Mouse (Mus musculus): Measurements from ENCODE around the gene Stab2. TPM values are rescaled to one million over a fixed set of nuclear protein-coding genes. Genes with fewer than 3 reads are reported as not detected.
A peak's percentile ranks its signal among the peaks of the same experiment; 100 is the strongest.

Stab2 gene
- polyA plus RNA-seq, 1 experiment from 2014 or later = 0.06 TPM

DNA sequence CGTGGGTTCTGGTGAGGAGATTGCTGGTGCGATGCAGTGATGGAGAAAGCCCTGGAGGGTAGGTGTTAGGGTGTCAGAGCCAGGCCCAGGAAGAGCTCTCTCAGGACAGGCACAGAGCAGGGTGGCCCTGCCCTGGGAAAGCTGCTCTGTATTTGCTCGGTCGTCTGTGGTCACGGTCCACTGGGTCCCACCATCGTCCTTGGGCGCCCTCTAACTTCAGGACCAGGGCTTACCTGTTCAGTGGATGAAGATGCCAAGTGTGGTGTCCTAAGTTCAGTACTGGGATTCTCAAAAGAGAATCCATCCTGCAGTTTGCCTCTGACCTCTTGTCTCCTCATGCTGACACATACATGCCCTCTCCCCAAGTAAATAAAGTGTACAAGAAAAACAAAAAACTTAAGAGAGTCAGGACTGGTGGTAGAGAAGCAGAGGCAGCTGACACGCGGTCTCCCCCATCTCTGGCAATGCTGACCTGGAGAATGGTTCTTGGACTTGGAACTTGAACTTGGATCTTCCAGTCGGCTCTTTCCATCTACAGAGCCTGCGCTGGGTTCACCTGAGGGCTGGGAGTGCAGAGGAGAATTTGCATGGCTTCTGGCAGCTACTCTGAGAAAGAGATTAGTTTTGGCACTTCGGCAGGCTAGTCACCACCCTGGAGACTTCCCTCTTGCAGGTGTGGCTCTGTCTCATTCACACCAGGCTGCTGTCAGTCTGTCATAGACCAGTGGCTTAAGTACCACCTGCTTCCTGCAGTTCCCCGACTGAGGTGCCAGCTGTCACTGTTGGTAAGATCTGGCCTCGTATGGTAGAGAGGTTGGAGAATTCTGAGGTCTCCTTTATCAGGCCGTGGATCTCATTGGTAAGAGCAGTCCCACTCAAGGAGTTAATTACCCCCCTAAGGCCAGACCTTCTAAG lies 179.3 kb downstream of the Stab2 start:
- 87% methylated on average over 15 of the region's 15 CpGs for WGBS
- H3K4me1 ChIP-seq (replicated peaks; ENCODE audit: control insufficient read depth, insufficient read depth, low read length) = no peaks in the 10 kb centered on the region

DNA sequence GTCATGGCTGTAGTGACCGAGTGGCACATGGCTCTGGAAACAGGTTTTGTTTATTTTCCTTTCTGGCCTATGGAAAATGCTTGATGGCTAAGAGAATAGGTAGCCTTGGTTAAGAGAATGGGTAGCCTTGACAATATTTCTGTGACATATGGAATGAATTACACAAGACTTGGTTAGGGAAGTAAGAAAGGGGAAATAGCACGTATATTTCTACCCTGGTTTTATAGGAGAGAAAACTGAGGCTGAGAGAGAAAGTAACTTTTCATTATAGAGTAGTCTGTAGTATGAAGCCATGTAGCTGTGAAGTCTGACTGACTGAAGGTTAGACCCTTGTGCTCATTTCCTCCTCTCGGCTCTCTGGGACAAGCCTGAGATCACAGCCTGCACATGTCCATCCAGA lies 180.9 kb downstream of the Stab2 start:
- no peaks in the 10 kb centered on the region for H3K4me1 ChIP-seq (replicated peaks; ENCODE audit: control insufficient read depth, insufficient read depth, low read length)
- no peaks in the 10 kb centered on the region for H3K36me3 ChIP-seq (ENCODE audit: control insufficient read depth, insufficient read depth)
- no peak overlapping the region for H3K9ac ChIP-seq (replicated peaks; ENCODE audit: low read depth, low read length)
- no peak overlapping the region for H3K27ac ChIP-seq (ENCODE audit: low read length)
- WGBS = 85% methylated on average over 3 of the region's 3 CpGs
- ATAC-seq = no peak
- no peaks in the 10 kb centered on the region for H3K9me3 ChIP-seq (ENCODE audit: control insufficient read depth, low read length)
- H3K4me3 ChIP-seq (replicated peaks; ENCODE audit: low read length) = no peak overlapping the region
- H3K27me3 ChIP-seq (replicated peaks; ENCODE audit: control insufficient read depth, insufficient read depth, low read length) = no peaks in the 10 kb centered on the region
- H3K4me2 ChIP-seq (ENCODE audit: low read length) = no peak overlapping the region

More for the DNA sequence above, 179.3 kb downstream of the Stab2 start:
- H3K27me3 ChIP-seq (replicated peaks; ENCODE audit: control insufficient read depth, insufficient read depth, low read length) = no peaks in the 10 kb centered on the region
- H3K4me3 ChIP-seq (replicated peaks; ENCODE audit: low read length) = no peak overlapping the region
- no peaks in the 10 kb centered on the region for H3K9me3 ChIP-seq (ENCODE audit: control insufficient read depth, low read length)
- no peaks in the 10 kb centered on the region for H3K36me3 ChIP-seq (ENCODE audit: control insufficient read depth, insufficient read depth)
- no peak overlapping the region for H3K4me2 ChIP-seq (ENCODE audit: low read length)
- H3K27ac ChIP-seq (ENCODE audit: low read length) = no peak overlapping the region
- ATAC-seq = no peak
- no peak overlapping the region for H3K9ac ChIP-seq (replicated peaks; ENCODE audit: low read depth, low read length)

DNA sequence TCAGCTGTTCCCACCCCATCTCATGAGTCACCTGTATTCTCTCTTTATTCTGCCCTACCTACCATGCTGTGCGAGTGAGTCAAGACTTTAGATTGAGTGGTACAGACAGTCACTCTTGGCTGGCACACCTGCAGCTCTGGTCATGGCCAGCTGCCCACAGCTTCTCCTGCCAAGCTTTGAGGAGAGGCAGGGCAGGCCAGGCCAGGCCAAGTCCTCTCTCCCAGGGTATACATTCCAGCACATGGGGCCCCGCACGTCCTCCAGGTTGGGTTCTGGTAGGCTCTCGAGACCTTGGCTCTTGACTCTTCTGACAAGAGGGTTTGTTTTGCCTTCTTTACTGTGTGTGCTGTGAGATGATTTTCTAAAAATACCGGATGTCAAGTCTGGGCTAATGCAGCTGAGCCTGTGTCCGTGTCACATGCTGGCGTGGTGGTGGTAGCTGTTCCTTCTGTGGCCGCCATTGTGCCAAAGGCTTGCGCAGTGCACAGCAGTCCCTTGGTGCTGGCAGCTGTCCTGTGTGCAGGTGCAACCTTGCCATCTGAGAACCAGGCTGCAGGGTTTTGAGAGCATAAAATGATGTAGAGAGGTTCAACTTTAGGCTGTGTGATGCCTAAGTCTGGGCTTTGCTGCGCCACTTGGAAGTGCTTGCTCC lies 181.8 kb downstream of the Stab2 start:
- Histone ChIP-seq H3K27ac (ENCODE audit: low read length) (no peak overlapping the region), H3K36me3 (ENCODE audit: control insufficient read depth, insufficient read depth) (no peaks in the 10 kb centered on the region), H3K4me1 (replicated peaks; ENCODE audit: control insufficient read depth, insufficient read depth, low read length) (no peaks in the 10 kb centered on the region), H3K4me3 (replicated peaks; ENCODE audit: low read length) (no peak overlapping the region), H3K27me3 (replicated peaks; ENCODE audit: control insufficient read depth, insufficient read depth, low read length) (no peaks in the 10 kb centered on the region), H3K9me3 (ENCODE audit: control insufficient read depth, low read length) (no peaks in the 10 kb centered on the region), H3K9ac (replicated peaks; ENCODE audit: low read depth, low read length) (no peak overlapping the region), H3K4me2 (ENCODE audit: low read length) (no peak overlapping the region)
- 87% methylated on average over 10 of the region's 10 CpGs for WGBS
- no peak for ATAC-seq

DNA sequence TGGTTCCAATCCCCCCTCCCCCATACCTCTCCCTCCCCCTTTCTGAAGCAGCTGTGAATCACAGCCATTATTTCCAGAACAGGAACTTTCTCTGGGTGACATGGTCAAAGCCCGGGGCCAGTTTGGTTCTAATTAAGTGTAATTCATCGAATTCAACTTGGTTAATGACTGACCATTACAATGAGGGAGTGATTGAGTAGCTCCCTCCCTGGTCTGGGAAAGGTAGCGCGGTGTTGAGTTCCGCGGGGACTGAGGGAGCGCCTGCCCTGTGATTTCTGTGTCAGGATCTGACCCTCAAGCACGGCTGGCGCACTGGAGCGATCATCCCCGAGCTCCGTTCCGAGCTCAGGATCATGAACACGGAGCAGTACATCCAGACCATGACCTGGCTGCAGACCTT lies 183.0 kb downstream of the Stab2 start:
- WGBS = 63% methylated on average over 14 of the region's 14 CpGs
- Histone ChIP-seq H3K27ac (ENCODE audit: low read length) (no peak overlapping the region), H3K4me2 (ENCODE audit: low read length) (no peak overlapping the region), H3K36me3 (ENCODE audit: control insufficient read depth, insufficient read depth) (0 out of 2 replicates have a peak, but pooled peaks cover 2% of the 10 kb centered on the region), H3K9ac (replicated peaks; ENCODE audit: low read depth, low read length) (no peak overlapping the region), H3K4me3 (replicated peaks; ENCODE audit: low read length) (no peak overlapping the region), H3K4me1 (replicated peaks; ENCODE audit: control insufficient read depth, insufficient read depth, low read length) (peaks cover 3% of the 10 kb centered on the region), H3K27me3 (replicated peaks; ENCODE audit: control insufficient read depth, insufficient read depth, low read length) (no peaks in the 10 kb centered on the region), H3K9me3 (ENCODE audit: control insufficient read depth, low read length) (no peaks in the 10 kb centered on the region)
- no peak for ATAC-seq

DNA sequence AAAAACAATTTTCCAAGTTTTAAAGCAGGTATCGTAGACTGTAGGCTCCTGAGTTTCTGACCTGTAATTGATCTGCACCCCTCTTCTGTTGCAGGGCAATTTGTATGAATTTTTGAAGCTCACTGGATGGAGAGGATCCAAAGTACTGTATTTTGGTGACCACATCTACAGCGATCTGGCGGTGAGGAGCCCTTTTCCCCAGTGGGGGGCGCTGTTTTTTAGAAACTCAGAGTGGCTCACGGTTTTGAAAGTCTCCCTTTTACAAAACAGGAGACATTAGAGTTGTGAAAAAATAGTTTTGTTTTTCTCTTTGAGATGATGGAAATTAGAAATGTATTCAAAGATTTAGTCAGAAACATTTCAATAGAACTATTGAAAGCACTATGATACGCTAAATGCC lies 183.7 kb downstream of the Stab2 start:
- no peaks in the 10 kb centered on the region for H3K27me3 ChIP-seq (replicated peaks; ENCODE audit: control insufficient read depth, insufficient read depth, low read length)
- no peak for ATAC-seq
- 81% methylated on average over 6 of the region's 6 CpGs for WGBS

DNA sequence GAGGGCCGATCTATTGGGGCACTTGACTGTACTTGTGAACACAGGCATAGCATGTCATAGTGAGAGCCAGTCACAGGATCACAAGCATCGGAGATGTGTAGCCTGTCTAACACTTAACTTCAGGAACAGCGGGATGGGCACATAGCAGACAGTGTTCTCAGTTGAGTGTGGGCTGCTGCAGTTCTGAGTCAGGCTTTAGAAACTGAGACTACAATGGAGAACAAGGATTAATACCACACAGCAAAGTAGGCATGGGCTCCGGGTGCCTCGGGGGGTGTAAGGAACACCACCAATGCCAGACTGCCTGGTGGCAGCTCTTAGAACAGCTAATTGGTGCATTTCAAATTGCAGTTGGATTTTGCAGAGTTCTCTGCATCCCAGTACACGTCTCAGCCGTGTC lies 186.8 kb downstream of the Stab2 start:
- Histone ChIP-seq H3K4me3 (replicated peaks; ENCODE audit: low read length) (no peak overlapping the region), H3K9ac (replicated peaks; ENCODE audit: low read depth, low read length) (no peak overlapping the region), H3K4me2 (ENCODE audit: low read length) (no peak overlapping the region), H3K27ac (ENCODE audit: low read length) (no peak overlapping the region), H3K27me3 (replicated peaks; ENCODE audit: control insufficient read depth, insufficient read depth, low read length) (no peaks in the 10 kb centered on the region), H3K4me1 (replicated peaks; ENCODE audit: control insufficient read depth, insufficient read depth, low read length) (peaks cover 7% of the 10 kb centered on the region), H3K9me3 (ENCODE audit: control insufficient read depth, low read length) (no peaks in the 10 kb centered on the region), H3K36me3 (ENCODE audit: control insufficient read depth, insufficient read depth) (0 out of 2 replicates have a peak, but pooled peaks cover 2% of the 10 kb centered on the region)
- WGBS = 93% methylated on average over 7 of the region's 7 CpGs
- ATAC-seq = no peak

More for the DNA sequence above, 183.7 kb downstream of the Stab2 start:
- Histone ChIP-seq H3K4me2 (ENCODE audit: low read length) (no peak overlapping the region), H3K9me3 (ENCODE audit: control insufficient read depth, low read length) (no peaks in the 10 kb centered on the region), H3K4me3 (replicated peaks; ENCODE audit: low read length) (no peak overlapping the region), H3K36me3 (ENCODE audit: control insufficient read depth, insufficient read depth) (0 out of 2 replicates have a peak, but pooled peaks cover 2% of the 10 kb centered on the region), H3K9ac (replicated peaks; ENCODE audit: low read depth, low read length) (no peak overlapping the region), H3K27ac (ENCODE audit: low read length) (no peak overlapping the region), H3K4me1 (replicated peaks; ENCODE audit: control insufficient read depth, insufficient read depth, low read length) (peaks cover 7% of the 10 kb centered on the region)

DNA sequence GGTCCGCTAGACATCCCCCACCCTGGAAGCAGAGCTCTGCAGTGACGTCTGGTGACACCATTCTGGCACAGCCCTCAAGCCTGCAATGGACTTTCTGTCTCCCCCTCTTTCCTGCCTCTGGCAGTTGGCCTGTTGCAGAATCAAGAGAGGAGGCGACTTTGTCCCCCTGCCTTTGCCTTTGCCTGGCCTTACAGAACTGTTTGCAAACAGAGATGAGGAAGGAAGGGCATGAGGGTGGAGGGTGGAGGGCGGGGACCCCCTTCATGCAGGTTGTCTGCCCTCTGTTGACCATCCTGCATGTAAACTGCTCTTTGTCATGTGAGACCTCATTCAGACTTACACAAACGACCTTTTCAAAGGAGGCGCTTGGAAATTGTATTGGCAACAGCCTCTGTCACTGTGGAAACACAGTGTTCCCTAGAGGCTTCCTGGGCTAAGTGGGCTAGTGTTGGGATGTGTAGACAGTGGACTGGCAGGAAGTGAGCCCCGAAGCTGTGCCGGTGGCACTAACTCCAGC lies 188.1 kb downstream of the Stab2 start:
- 0 out of 2 replicates have a peak, but pooled peaks cover 2% of the 10 kb centered on the region for H3K36me3 ChIP-seq (ENCODE audit: control insufficient read depth, insufficient read depth)
- H3K4me1 ChIP-seq (replicated peaks; ENCODE audit: control insufficient read depth, insufficient read depth, low read length) = peaks cover 7% of the 10 kb centered on the region
- ATAC-seq = peak; percentile 75
- no peaks in the 10 kb centered on the region for H3K9me3 ChIP-seq (ENCODE audit: control insufficient read depth, low read length)
- H3K9ac ChIP-seq (replicated peaks; ENCODE audit: low read depth, low read length) = no peak overlapping the region
- no peak overlapping the region for H3K27ac ChIP-seq (ENCODE audit: low read length)
- H3K27me3 ChIP-seq (replicated peaks; ENCODE audit: control insufficient read depth, insufficient read depth, low read length) = no peaks in the 10 kb centered on the region
- H3K4me3 ChIP-seq (replicated peaks; ENCODE audit: low read length) = no peak overlapping the region
- 15% methylated on average over 8 of the region's 8 CpGs for WGBS
- no peak overlapping the region for H3K4me2 ChIP-seq (ENCODE audit: low read length)

DNA sequence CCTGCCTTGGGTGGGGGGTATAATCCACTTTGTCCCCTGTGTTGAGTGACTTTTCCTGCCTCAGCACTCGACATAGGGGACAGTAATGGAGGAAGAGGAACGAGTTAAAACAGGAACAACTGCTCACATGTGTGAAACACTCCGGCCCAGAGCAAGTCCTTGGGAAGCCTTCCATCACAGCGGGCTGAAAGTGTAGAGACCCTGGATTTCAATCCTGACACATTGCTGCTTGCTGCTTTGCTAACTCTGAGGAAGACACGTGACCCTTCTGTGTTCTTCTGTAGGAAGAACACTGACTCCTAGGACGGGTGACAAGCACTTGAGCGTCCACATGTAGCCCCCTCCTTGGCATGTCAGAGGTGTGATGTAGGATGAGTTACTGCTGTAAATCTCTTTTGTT lies 192.7 kb downstream of the Stab2 start:
- Histone ChIP-seq H3K27me3 (replicated peaks; ENCODE audit: control insufficient read depth, insufficient read depth, low read length) (no peaks in the 10 kb centered on the region), H3K4me3 (replicated peaks; ENCODE audit: low read length) (no peak overlapping the region), H3K4me1 (replicated peaks; ENCODE audit: control insufficient read depth, insufficient read depth, low read length) (peaks cover 6% of the 10 kb centered on the region), H3K4me2 (ENCODE audit: low read length) (no peak overlapping the region), H3K9ac (replicated peaks; ENCODE audit: low read depth, low read length) (no peak overlapping the region), H3K27ac (ENCODE audit: low read length) (no peak overlapping the region), H3K9me3 (ENCODE audit: control insufficient read depth, low read length) (no peaks in the 10 kb centered on the region), H3K36me3 (ENCODE audit: control insufficient read depth, insufficient read depth) (no peaks in the 10 kb centered on the region)
- WGBS = 88% methylated on average over 7 of the region's 7 CpGs
- ATAC-seq = no peak

All from forebrain, embryonic 16.5 days (tissue).